Mouse (Mus musculus): Measurements from ENCODE around the gene Jade1.
A peak's percentile ranks its signal among the peaks of the same experiment; 100 is the strongest.

Jade1 gene

DNA sequence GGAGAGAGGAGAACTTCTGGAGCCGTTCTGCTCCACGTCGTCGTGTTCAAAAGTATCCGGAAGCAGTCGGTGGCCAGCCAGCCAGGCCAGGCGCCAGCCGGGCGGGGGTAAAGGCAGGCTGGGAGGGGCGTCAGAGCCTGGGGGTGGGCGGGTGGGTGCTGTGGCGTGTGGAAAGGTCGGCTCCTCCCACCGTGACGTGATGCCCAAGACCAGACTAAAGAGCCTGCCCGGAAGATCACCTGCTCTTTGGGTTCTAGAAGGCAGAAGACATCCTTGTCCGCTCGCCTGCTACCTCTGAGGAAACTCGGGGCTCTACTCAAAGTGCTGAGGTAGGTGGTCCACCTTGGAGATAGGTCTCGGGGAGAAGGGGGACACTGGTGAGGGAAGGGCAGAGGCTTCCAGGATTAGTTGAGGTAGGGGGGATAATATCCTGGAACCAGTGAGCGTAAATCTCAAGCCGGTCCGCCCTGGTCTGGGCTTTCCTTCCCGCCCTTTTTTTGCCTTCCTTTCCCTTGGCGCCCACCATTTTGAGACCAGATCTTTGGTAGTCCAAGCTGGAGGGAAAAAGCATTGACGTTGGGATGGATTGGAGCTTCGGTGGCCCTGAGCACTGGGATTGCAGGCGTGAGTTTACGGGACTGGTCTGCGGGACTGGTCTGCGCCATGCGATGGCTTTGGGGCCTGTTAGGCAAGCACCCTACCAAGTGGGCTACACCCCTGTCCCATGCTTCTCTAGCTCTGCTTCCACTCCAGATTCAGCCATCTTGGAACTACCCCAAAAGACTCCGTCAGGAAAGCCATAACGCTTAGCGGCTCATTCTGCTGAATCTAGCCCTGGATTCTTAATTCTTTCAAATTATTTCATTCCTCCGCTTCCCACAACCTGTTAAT lies at the start of gene Jade1:
Gene Jade1, plus strand, starts transcription at position 241 of the 891 bp plus-strand sequence.
- DNase-seq = no peak

DNA sequence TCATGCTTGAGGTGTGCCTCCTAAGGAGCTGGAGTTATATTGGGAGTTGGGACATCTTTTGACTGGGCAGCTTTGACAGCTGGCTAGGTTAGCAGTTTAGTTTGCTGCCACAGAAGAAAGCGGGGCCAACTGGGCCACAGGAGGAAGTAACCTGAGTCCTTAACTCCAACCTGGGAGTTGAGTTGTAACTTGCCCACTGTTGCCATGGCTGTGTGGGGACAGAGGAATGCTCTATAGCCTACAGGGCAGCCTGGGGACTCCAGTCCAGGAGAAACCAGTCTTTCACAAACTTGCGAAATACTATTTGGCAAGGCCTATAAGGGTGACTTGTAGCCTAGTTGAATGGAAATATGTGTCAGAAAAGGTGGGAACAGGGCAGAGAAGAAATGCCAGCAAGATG lies 46.1 kb upstream of the Jade1 start:
- no peak for DNase-seq

- peak; percentile 50 for DNase-seq
Measured at GRCm38 (mm10) chr3:41510191-41510590, 45.3 kb upstream of the Jade1 start.

- no peak for DNase-seq
Measured at GRCm38 (mm10) chr3:41510750-41511149, 44.8 kb upstream of the Jade1 start.

DNA sequence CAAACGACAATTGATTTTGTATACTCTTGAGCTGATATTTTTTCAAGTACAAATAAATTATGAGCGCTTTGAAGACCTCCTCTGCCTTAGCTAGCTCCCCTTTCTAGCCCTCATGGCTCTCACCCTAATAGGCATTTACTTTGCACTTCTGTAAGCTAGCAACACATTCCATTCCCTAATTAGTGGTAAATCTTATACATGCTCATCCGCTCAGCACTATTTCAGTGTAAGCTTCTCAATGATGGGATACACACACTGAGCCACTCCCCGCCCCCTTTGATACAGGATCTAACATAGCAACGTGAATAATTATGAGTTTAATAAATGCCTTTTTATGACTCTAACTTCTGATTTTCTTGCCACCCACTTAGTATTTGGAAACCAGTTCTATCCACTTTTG lies 41.5 kb upstream of the Jade1 start:
- no peak for DNase-seq

DNA sequence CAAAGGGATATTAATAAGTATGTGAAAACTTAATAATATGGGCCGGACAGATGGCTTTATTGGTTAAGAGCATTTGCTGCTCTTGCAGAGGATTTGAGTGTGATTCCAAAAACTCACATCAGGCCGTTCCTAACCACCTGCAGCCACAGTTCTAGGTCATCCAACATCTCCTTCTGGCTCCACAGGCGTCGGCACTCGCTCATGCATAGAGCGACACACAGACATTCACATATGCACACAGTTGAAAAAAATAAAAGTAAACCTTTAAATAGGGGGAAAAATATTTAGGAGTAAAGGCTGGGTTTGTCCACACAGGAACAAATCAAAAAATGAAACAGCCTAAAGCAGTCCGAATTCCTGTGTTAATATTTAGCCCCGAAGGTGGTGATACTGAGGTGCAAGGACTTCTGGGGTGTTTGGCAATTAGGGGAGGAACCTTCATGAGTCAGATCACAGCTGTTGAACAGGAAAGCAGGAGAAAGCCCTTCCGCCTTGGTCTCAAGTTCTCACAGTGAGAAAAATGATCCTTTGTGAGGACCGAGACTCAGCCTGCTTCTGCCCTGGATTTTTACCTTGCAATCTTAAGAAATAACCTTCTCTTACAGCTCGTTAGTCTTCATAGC lies 40.7 kb upstream of the Jade1 start:
- DNase-seq = no peak

GRCm38 (mm10) chr3:41516961-41517518 lies 38.5 kb upstream of the Jade1 start:
- no peak for DNase-seq

GRCm38 (mm10) chr3:41520925-41521324 lies 34.6 kb upstream of the Jade1 start:
- DNase-seq = no peak

- DNase-seq = no peak
Measured at GRCm38 (mm10) chr3:41521733-41522132, 33.8 kb upstream of the Jade1 start.

DNA sequence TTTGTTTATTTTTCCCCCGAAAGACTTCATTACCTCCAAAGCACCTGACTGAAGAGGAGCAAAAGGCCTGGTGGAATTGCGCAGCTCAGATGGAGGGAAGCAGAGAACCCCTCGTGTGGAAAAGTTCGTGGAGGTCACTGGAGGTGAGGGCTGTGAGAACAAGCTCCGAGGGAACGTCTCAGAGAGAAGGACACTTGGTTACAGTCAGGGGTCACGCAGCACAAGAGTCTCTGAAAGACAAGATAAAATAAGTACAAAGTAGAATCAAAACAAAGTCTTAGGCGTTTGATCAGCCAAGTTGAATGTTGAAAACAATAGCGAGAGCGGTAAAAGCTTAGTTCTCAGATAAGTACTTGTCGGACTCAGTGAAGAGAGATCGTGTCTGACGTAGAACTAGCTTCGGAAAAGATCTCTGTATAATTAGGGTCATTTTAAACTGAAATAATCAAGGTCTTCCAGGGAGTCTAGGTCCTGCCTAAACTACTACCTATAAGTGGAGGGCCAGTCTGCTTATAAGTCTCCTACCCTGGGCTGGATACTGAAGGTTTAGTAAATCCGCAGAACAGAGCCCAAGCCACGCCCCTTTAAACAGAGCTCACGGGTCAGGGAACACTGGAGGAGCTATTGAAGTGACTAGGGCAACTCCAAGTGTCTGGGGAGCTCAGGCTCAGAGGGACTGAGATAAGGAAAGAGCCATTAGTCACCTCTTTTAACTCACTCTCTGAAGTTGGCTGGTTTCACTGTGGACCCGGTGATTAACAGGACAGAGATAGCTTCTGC lies 33.1 kb upstream of the Jade1 start:
- no peak for DNase-seq

DNA sequence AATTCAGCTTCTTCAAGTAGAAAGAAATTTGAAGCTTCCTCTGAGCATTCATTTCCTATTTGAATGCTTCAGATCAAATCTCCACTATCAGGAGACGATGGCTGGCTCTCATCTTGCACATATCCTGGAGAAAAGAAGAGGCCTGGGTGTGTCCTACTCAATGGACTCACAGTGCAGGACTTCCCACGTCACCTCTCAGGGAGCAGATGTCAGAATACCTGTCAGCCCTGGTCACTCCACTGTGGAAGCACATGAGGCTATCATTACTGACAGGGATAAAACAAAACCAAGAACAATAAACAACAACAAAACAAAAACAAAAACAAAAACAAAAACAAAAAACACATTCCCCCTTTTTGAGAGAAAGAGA lies 32.5 kb upstream of the Jade1 start:
- DNase-seq = no peak

DNA sequence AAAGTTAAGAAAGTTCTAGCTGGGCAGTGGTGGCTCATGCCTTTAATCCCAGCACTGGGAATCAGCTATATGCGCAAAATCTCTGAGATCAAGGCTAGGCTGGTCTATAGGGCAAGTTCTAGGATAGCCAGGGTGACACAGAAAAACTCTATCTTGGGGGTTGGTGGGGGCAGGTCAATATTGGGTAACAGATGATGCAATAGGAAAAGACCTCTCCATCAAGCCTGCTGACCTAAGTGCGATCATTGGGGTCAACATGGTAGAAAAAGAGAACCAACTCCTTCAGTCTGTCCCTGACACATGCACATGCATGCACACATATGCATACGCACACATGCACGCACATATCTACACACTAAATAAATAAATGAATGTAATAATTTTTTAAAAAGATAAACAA lies 32.1 kb upstream of the Jade1 start:
- DNase-seq = no peak

GRCm38 (mm10) chr3:41528291-41528969 lies 27.1 kb upstream of the Jade1 start:
- DNase-seq = no peak

DNA sequence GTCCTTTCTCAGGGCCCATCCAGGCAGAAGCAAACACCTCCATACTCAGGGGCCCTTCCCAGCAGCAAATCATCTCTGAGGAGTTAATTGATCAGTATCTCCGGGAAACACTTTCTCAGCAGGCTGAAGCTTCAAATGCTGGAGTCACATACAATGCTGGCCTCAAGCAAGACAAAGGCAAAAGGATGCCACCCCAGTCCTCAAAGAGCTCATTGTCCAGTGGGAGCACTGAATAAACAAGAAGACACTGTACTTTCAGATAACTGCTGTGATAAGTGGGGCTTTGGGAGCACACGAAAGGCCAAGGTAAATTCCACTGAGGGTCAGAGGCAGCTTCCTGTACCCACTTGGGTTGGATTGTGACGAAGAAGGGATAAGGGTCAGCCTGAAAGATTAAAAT lies 25.4 kb upstream of the Jade1 start:
- no peak for DNase-seq

DNA sequence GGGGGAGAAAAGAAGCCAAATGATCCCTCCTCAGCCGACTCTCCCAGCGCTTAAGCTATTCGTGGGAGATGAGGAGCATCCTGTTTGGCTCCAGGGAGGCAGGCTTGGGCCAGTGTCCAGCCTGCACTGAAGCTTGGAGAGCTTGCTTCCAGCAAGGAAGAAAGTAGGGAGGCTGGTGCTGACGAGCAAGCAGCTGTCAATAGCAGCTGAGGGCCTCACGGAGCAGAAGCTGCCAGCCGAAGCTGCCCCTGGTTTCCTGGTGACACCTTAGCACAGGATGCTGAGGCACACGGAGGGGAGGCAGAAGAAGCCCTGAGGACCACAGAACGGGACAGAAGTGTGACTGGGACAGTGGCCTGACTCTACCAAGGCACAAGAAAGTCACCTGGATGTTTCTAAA lies 24.0 kb upstream of the Jade1 start:
- no peak for DNase-seq

DNA sequence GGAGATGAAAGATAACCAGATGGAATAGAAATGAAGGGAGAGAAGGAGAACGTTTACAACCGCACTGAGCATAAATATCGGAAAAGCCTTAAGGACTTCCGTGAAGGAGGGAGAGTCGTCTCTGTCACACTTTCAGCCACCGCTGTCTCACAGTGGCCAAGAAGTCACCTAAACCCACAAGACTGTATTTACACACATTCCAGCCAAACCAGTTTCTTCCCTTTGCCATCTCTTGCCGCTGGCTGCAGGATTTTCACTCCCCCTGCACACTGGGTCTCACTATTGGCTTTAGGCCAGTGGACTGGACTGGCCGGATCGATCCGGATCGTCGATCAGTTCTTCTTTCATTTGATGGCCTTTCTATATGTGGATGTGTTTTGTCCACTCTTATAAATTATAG lies 23.4 kb upstream of the Jade1 start:
- DNase-seq = no peak

GRCm38 (mm10) chr3:41533660-41534059 lies 21.9 kb upstream of the Jade1 start:
- no peak for DNase-seq

DNA sequence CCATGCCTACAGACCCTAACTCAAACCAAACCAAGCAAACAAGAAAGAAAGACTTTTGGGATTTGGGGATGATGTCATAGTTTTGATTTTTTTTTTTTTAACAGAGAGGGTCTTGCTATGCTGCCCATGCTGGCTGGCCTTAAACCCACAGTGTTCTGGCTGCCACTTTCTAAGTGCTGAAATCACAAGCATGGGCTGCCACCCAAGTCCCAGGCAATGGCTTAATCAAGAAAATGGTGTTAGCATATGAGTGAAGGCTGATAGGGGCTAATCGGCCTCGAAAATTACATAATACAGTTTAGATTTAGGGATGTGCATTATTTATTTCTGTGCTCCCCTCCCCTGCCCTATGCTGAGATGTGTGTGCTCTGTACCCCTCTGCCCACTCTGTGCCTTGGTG lies 17.6 kb upstream of the Jade1 start:
- DNase-seq = no peak

GRCm38 (mm10) chr3:41541313-41541712 lies 14.2 kb upstream of the Jade1 start:
- DNase-seq = no peak

GRCm38 (mm10) chr3:41544451-41544850 lies 11.1 kb upstream of the Jade1 start:
- DNase-seq = no peak

DNA sequence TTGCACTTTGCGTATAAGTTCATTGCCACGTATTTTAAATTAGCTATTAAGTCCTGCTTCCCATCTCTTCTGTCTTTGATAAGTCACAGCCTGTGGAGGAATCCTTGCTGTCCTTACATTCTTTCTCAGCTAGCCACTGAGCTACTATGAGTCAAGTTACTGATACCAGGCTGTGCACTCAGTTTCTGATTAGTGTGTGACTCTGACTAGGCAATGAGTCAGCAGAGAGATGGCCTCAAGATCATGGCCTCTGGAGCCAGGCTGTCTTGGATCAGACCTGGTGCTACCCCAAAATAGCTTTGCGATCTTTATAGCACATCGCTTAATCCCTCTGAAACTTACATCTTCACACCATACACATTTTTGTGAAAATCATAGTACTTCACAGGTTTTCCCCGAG lies 8.2 kb upstream of the Jade1 start:
- DNase-seq = no peak

DNA sequence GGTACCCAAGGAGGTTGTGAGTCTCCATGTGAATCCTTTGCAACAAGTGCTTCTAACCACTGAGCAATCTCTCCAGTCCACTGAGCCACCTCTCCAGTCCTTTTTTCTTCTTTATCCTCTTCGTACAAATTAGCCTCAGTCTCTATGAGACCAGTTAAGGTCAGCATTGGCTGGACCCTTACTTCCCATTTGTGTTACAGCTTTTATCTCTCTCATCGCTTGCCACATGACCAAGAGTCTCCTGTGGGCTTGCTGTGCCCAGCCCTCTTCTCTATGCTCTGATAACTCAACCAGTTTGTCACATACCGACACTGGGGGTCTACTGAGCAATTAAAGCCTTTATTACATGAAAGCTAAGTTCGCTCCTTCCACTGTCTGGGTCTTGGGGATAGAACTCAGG lies 7.3 kb upstream of the Jade1 start:
- DNase-seq = no peak

- DNase-seq = no peak
Measured at GRCm38 (mm10) chr3:41551671-41552070, 3.9 kb upstream of the Jade1 start.

All from right cerebral cortex, adult 18-20 months (tissue).